Mouse (Mus musculus): ENCODE measurements around the gene Slc37a1. TPM values are rescaled to one million over a fixed set of nuclear protein-coding genes. Genes with fewer than 3 reads are reported as not detected.

The Slc37a1 gene
- polyA plus RNA-seq, 1 experiment, result 6.1 TPM

DNA sequence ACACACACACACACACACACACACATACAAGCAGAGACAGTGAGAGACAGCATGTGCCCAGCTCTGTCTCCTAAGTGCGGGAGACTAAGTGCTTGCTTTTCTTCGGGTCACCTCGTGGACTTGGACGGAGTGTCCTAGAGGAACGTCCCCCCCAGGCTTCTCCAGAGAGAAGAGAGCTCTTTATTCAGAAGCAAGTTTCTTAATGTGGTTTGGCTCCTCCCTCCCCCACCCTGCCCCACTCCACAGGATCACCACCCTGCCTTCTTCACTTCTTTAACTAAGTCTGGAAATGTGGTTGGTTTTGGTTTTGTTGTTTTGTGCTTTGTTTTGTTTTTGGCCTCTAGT, 19.2 kb downstream of the Slc37a1 start:
- H3K27ac ChIP-seq (ENCODE audit: insufficient read depth, low read length), result no peak overlapping the region
- WGBS, result 56% methylated on average over 5 of the region's 5 CpGs
- DNase-seq, result no peak
- TF ChIP-seq POLR2A (IDR thresholded peaks at IDR 0.05; ENCODE audit: borderline replicate concordance, insufficient read depth, low read length), result no peak
- TF ChIP-seq CTCF (IDR thresholded peaks at IDR 0.05; ENCODE audit: borderline replicate concordance, insufficient read depth, low read depth, low read length), result no peak
- H3K4me1 ChIP-seq (ENCODE audit: control insufficient read depth, insufficient read depth, low read length), result 0 out of 2 replicates have a peak, but pooled peaks cover 5% of the 10 kb centered on the region
- no peak overlapping the region for H3K4me3 ChIP-seq (replicated peaks; ENCODE audit: insufficient read depth, low read depth, low read length)
- H3K27me3 ChIP-seq (ENCODE audit: control insufficient read depth, insufficient read depth, low read length), result no peaks in the 10 kb centered on the region

DNA sequence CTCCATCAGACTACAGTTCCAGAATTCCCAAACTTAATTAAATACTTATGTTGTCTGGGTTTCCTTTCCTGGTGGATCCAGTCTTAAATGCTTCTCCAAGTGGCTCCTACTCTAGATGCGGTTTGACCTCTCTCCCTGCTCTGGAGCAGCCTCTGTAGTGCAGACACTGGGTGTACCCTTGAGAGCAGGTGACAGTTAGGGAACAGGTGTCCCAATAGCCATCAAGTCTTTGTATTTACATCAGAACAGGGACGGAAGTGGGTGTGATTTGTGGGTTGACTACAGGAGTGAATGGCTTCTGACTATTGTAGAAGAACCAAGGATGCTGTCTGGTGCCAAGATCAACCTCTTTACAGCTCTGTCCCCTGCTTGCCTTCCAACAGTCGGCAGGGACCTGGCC, 21.2 kb downstream of the Slc37a1 start:
- 73% methylated on average over 3 of the region's 3 CpGs for WGBS
- TF ChIP-seq POLR2A (IDR thresholded peaks at IDR 0.05; ENCODE audit: borderline replicate concordance, insufficient read depth, low read length) (no peak), CTCF (IDR thresholded peaks at IDR 0.05; ENCODE audit: borderline replicate concordance, insufficient read depth, low read depth, low read length) (no peak)
- no peak overlapping the region for H3K4me3 ChIP-seq (replicated peaks; ENCODE audit: insufficient read depth, low read depth, low read length)

DNA sequence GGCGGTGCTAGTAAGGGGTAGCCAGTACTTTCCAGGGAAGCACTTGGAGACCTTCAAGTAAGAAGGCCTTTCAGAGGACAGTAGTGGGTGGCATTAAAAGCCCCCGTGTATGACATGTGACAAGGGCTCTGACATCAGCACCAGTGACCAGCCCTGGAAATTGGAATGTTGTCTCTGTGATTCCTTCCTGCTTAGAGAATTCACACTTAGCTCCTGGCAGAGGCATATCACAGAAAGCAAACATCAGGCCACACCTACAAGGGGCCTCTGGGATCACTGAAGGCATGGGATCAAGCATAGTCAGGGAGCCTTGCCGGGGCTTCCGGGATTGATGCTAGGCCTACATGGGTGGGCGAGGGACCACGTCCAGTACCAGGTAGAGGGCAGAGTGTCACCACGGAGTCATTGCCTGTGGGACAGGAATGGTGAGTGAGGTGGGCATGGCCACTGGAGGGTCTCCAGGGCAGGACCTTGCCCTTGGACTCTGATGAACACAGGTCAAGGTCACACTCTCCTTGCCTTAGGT, 21.8 kb downstream of the Slc37a1 start:
- Histone ChIP-seq H3K4me3 (replicated peaks; ENCODE audit: insufficient read depth, low read depth, low read length) (no peak overlapping the region), H3K4me1 (ENCODE audit: control insufficient read depth, insufficient read depth, low read length) (0 out of 2 replicates have a peak, but pooled peaks cover 5% of the 10 kb centered on the region), H3K27me3 (ENCODE audit: control insufficient read depth, insufficient read depth, low read length) (no peaks in the 10 kb centered on the region), H3K27ac (ENCODE audit: insufficient read depth, low read length) (no peak overlapping the region)
- 97% methylated on average over 7 of the region's 7 CpGs for WGBS
- no peak for TF ChIP-seq POLR2A (IDR thresholded peaks at IDR 0.05; ENCODE audit: borderline replicate concordance, insufficient read depth, low read length)
- TF ChIP-seq CTCF (IDR thresholded peaks at IDR 0.05; ENCODE audit: borderline replicate concordance, insufficient read depth, low read depth, low read length), result no peak
- DNase-seq, result no peak

More for the DNA sequence above, 21.2 kb downstream of the Slc37a1 start:
- Histone ChIP-seq H3K27ac (ENCODE audit: insufficient read depth, low read length) (no peak overlapping the region), H3K27me3 (ENCODE audit: control insufficient read depth, insufficient read depth, low read length) (no peaks in the 10 kb centered on the region), H3K4me1 (ENCODE audit: control insufficient read depth, insufficient read depth, low read length) (0 out of 2 replicates have a peak, but pooled peaks cover 5% of the 10 kb centered on the region)
- no peak for DNase-seq

DNA sequence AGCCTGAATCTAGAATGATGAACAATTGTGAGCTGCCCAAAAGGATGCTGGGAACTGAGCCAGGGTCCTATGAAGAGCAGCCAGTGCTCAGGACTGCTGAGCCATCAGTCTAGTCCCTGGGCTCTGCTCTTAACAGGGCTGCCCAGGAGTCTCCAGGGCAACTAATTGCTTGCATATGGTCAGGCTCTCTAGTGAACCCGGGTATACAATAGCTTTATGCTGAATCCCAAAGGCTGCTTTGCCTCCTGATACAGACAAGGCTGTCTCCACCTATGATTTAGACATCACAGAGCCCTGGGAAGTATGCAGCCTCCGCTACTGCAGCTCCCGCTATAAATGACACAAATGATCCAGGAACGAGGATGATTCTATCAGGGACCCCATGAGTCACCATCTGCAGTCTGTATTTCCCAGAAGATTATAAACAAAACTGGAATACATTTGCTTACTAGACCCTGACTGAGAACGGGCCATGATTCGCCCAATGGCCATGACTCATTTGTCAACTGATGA, 22.7 kb downstream of the Slc37a1 start:
- Histone ChIP-seq H3K4me3 (replicated peaks; ENCODE audit: insufficient read depth, low read depth, low read length) (no peak overlapping the region), H3K27ac (ENCODE audit: insufficient read depth, low read length) (no peak overlapping the region), H3K27me3 (ENCODE audit: control insufficient read depth, insufficient read depth, low read length) (no peaks in the 10 kb centered on the region), H3K4me1 (ENCODE audit: control insufficient read depth, insufficient read depth, low read length) (0 out of 2 replicates have a peak, but pooled peaks cover 5% of the 10 kb centered on the region)
- DNase-seq, result no peak
- TF ChIP-seq CTCF (IDR thresholded peaks at IDR 0.05; ENCODE audit: borderline replicate concordance, insufficient read depth, low read depth, low read length), result no peak
- TF ChIP-seq POLR2A (IDR thresholded peaks at IDR 0.05; ENCODE audit: borderline replicate concordance, insufficient read depth, low read length), result no peak
- 59% methylated on average over 6 of the region's 6 CpGs for WGBS

DNA sequence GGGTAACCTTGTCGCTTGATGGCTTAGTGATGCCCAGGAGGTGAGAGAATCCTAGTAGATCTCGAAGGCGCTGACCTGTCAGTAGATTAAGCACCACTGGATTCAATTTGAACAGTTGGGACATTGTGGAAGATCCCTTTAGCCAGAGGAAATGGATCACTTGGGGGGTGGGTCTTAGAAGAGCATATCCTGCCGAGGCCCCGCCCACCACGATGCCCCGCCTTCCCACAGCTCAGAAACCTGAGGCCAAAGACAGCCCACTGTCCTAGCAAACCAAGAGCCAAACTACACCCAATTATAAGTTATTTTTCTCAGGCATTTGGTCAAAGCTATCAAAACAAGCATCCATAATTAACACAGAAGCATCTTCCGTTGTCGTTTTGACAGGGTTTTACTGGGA, 24.5 kb downstream of the Slc37a1 start:
- no peaks in the 10 kb centered on the region for H3K4me1 ChIP-seq (ENCODE audit: control insufficient read depth, insufficient read depth, low read length)
- no peak overlapping the region for H3K27ac ChIP-seq (ENCODE audit: insufficient read depth, low read length)
- 78% methylated on average over 9 of the region's 9 CpGs for WGBS
- TF ChIP-seq POLR2A (IDR thresholded peaks at IDR 0.05; ENCODE audit: borderline replicate concordance, insufficient read depth, low read length), result no peak
- TF ChIP-seq CTCF (IDR thresholded peaks at IDR 0.05; ENCODE audit: borderline replicate concordance, insufficient read depth, low read depth, low read length), result no peak
- no peaks in the 10 kb centered on the region for H3K27me3 ChIP-seq (ENCODE audit: control insufficient read depth, insufficient read depth, low read length)
- no peak for DNase-seq
- no peak overlapping the region for H3K4me3 ChIP-seq (replicated peaks; ENCODE audit: insufficient read depth, low read depth, low read length)

DNA sequence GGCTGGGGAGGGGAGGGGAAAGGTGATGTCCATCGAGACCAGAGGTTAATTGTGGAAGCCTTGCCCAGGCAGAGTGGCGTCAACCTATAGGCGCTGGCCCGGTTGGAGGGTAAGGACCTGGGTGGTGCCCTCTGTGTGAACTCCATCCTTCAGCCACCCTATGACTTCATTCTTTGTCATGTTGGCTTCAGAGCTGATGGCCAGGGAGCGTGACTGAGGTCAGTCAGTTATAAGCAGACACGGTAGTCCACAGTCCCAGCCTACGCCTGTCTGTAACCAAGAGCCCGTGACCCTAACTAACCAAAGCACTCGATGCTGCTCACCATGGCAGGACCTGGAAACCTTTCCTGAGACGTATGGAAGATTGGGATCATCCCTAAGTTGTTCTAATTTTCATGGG, 26.1 kb downstream of the Slc37a1 start:
- no peak overlapping the region for H3K4me3 ChIP-seq (replicated peaks; ENCODE audit: insufficient read depth, low read depth, low read length)
- H3K27ac ChIP-seq (ENCODE audit: insufficient read depth, low read length), result no peak overlapping the region
- DNase-seq, result no peak
- no peaks in the 10 kb centered on the region for H3K4me1 ChIP-seq (ENCODE audit: control insufficient read depth, insufficient read depth, low read length)
- WGBS, result 84% methylated on average over 10 of the region's 10 CpGs
- no peaks in the 10 kb centered on the region for H3K27me3 ChIP-seq (ENCODE audit: control insufficient read depth, insufficient read depth, low read length)
- no peak for TF ChIP-seq CTCF (IDR thresholded peaks at IDR 0.05; ENCODE audit: borderline replicate concordance, insufficient read depth, low read depth, low read length)
- TF ChIP-seq POLR2A (IDR thresholded peaks at IDR 0.05; ENCODE audit: borderline replicate concordance, insufficient read depth, low read length), result no peak

DNA sequence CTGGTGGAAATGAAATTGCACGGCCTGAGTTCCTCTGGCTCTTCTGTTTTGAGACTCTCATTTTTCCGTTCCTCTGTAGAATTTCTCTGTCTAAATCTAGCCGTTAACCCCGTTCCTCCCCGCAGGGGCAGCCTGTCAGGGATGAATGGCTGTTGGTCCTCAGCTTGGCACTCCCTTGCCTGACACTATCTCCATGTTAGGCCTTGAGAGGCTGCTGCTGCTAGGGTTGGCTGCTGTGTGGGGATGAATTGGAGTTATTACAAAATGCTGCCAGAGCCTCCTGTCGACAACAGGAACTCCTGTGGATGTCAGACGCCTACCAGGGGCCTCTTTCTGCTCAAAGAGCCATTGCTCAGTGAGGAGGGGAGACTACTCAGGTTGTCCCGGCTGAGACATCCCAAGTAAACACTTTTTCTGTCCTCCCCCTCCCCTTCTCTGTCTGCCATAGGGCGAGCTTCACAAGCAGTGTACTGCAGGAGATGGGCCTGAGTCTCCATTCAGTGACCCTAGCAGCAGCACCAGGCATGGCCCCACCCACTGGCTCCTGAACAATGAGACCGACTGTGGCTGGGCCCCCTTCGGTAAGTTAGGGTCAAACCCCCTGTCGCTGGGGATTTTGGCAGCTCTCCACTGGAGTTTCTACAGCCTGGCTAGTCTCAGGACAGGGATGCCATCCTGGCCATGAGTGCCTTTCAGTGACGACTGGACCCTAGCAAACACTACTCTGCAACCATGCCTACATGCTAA, 28.6 kb downstream of the Slc37a1 start:
- 43% methylated on average over 13 of the region's 13 CpGs for WGBS
- Histone ChIP-seq H3K27me3 (ENCODE audit: control insufficient read depth, insufficient read depth, low read length) (no peaks in the 10 kb centered on the region), H3K4me3 (replicated peaks; ENCODE audit: insufficient read depth, low read depth, low read length) (no peak overlapping the region), H3K27ac (ENCODE audit: insufficient read depth, low read length) (no peak overlapping the region), H3K4me1 (ENCODE audit: control insufficient read depth, insufficient read depth, low read length) (peaks cover 3% of the 10 kb centered on the region; the same call in 1 of the 2 replicates)
- TF ChIP-seq CTCF (IDR thresholded peaks at IDR 0.05; ENCODE audit: borderline replicate concordance, insufficient read depth, low read depth, low read length) (no peak), POLR2A (IDR thresholded peaks at IDR 0.05; ENCODE audit: borderline replicate concordance, insufficient read depth, low read length) (no peak)
- DNase-seq, result no peak

DNA sequence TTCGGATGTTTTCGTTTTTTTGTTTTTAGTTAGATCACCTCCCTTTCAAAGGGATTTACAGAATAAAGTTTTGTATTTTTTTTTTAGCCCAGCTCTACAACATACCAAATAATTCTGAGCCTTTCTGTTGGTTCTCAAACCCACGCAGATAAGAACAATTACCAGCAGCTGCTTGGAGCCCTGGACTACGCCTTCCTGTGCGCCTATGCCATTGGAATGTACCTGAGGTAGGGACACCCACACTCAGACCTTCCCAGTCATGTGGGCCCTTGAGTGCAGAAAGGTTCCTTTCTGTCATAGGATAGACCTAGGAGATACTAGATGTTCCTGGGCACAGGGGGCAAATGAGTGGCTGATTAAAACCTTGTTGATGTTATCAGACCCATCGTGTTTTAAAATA, 29.4 kb downstream of the Slc37a1 start:
- peaks cover 3% of the 10 kb centered on the region; the same call in 1 of the 2 replicates for H3K4me1 ChIP-seq (ENCODE audit: control insufficient read depth, insufficient read depth, low read length)
- no peak for TF ChIP-seq POLR2A (IDR thresholded peaks at IDR 0.05; ENCODE audit: borderline replicate concordance, insufficient read depth, low read length)
- no peak for TF ChIP-seq CTCF (IDR thresholded peaks at IDR 0.05; ENCODE audit: borderline replicate concordance, insufficient read depth, low read depth, low read length)
- DNase-seq, result no peak
- WGBS, result 79% methylated on average over 6 of the region's 6 CpGs
- no peaks in the 10 kb centered on the region for H3K27me3 ChIP-seq (ENCODE audit: control insufficient read depth, insufficient read depth, low read length)
- no peak overlapping the region for H3K4me3 ChIP-seq (replicated peaks; ENCODE audit: insufficient read depth, low read depth, low read length)
- no peak overlapping the region for H3K27ac ChIP-seq (ENCODE audit: insufficient read depth, low read length)
